In genomic region chr3:30260945-30261344, GRCm38 (mm10) we compare ENCODE assay signal across 15 mouse cellular contexts.
A peak's percentile ranks its signal among the peaks of the same experiment; 100 is the strongest.
DNase-seq lines count a peak whose midpoint lies in the region; ATAC-seq lines count a peak whose summit lies in the region.
"Had no signal": no experiment of that assay in that cellular context is flagged by ENCODE, and none has a peak within 500 bp of the region (broad histone marks: within the 10 kb centered on the region; RNA-seq: fewer than 3 reads in every experiment).

No protein-coding gene starts in this region.

- no peak for ATAC-seq in hindbrain, embryonic 14.5 days (ENCODE audit: low FRiP score)
- peak; percentile 62; the same call in 1 of the 2 replicates for ATAC-seq in lung, embryonic 15.5 days (ENCODE audit: borderline replicate concordance, extremely low read depth, low FRiP score, low TSS enrichment)

- peak; percentile 13 for DNase-seq in adrenal gland, postnatal 14 days
- no peak for DNase-seq in adrenal gland, adult 8-10 months
- no peak for DNase-seq in hindbrain, embryonic 10.5 days (ENCODE audit: low spot score)
- no peak for DNase-seq in hindbrain, embryonic 14.5 days (ENCODE audit: low spot score)
- peak; percentile 76 for DNase-seq in NIH3T3 (ENCODE audit: low read depth)
- DNase-seq in thymus, postnatal 36 days: no peak
- DNase-seq in c-Kit-positive CD71-positive TER-119-positive erythroid progenitor cells, embryonic 14.5 days (ENCODE audit: low spot score): no peak
- DNase-seq: cerebellum, adult 11-12 months; embryo, embryonic 11 days; gastrocnemius, adult 2 months; kidney, postnatal 36 days had no signal

- peaks cover 15% of the 10 kb centered on the region; the same call in 1 of the 2 replicates for H3K4me1 ChIP-seq in hindbrain, embryonic 10.5 days (replicated peaks)
- no peaks in the 10 kb centered on the region for H3K4me1 ChIP-seq in hindbrain, embryonic 14.5 days (replicated peaks; ENCODE audit: control insufficient read depth, insufficient read depth, low read length)
- H3K4me1 ChIP-seq in lung, embryonic 15.5 days: peaks cover 35% of the 10 kb centered on the region

- H3K27me3 ChIP-seq in hindbrain, embryonic 10.5 days (ENCODE audit: insufficient read depth, poor library complexity, severe bottlenecking): no peaks in the 10 kb centered on the region
- H3K27me3 ChIP-seq in hindbrain, embryonic 14.5 days (ENCODE audit: control insufficient read depth, insufficient read depth, low read length): no peaks in the 10 kb centered on the region
- no peaks in the 10 kb centered on the region for H3K27me3 ChIP-seq in lung, embryonic 15.5 days

- 52% methylated on average over 4 of the region's 4 CpGs for WGBS in hindbrain, embryonic 10.5 days
- 46% methylated on average over 4 of the region's 4 CpGs for WGBS in hindbrain, embryonic 14.5 days
- WGBS in lung, embryonic 15.5 days: 22% methylated on average over 4 of the region's 4 CpGs

- no peaks in the 10 kb centered on the region for H3K9me3 ChIP-seq in hindbrain, embryonic 10.5 days
- H3K9me3 ChIP-seq in hindbrain, embryonic 14.5 days (ENCODE audit: control insufficient read depth, low read length): no peaks in the 10 kb centered on the region
- no peaks in the 10 kb centered on the region for H3K9me3 ChIP-seq in lung, embryonic 15.5 days
- H3K9me3 ChIP-seq: G1E had no signal

- no peaks in the 10 kb centered on the region for H3K36me3 ChIP-seq in hindbrain, embryonic 10.5 days
- H3K36me3 ChIP-seq in hindbrain, embryonic 14.5 days (replicated peaks; ENCODE audit: control insufficient read depth, insufficient read depth): no peaks in the 10 kb centered on the region
- H3K36me3 ChIP-seq in lung, embryonic 15.5 days: no peaks in the 10 kb centered on the region
- H3K36me3 ChIP-seq: G1E had no signal

- no peak overlapping the region for H3K4me3 ChIP-seq in hindbrain, embryonic 10.5 days
- H3K4me3 ChIP-seq in hindbrain, embryonic 14.5 days (replicated peaks; ENCODE audit: low read length): no peak overlapping the region
- H3K4me3 ChIP-seq in lung, embryonic 15.5 days: no peak overlapping the region
- H3K4me3 ChIP-seq: gastrocnemius, adult 2 months; left cerebral cortex, adult 2 months had no signal

- no peak overlapping the region for H3K9ac ChIP-seq in hindbrain, embryonic 14.5 days
- no peak overlapping the region for H3K9ac ChIP-seq in lung, embryonic 15.5 days

- H3K4me2 ChIP-seq in hindbrain, embryonic 14.5 days (replicated peaks): no peak overlapping the region
- no peak overlapping the region for H3K4me2 ChIP-seq in lung, embryonic 15.5 days
- H3K4me2 ChIP-seq: liver, embryonic 11.5 days had no signal

- H3K27ac ChIP-seq in hindbrain, embryonic 10.5 days: peak overlapping the region; percentile 30; the same call in 1 of the 2 replicates
- H3K27ac ChIP-seq in hindbrain, embryonic 14.5 days: no peak overlapping the region
- peak overlapping the region; percentile 80 for H3K27ac ChIP-seq in lung, embryonic 15.5 days
- H3K27ac ChIP-seq: gastrocnemius, adult 2 months; left cerebral cortex, adult 2 months had no signal

Comparison
In these comparisons a context has a peak if more than half of its experiments do, and no peak if none do; other contexts are left out.
1. DNase-seq: peak in adrenal gland, postnatal 14 days (single experiment) and NIH3T3 (single experiment); none in adrenal gland, adult 8-10 months (single experiment), hindbrain, embryonic 10.5 days (single experiment), hindbrain, embryonic 14.5 days (single experiment), thymus, postnatal 36 days (0 of 2) and c-Kit-positive CD71-positive TER-119-positive erythroid progenitor cells, embryonic 14.5 days (single experiment).